Mouse (Mus musculus): ENCODE measurements around the gene Wdhd1.

Wdhd1 gene

GRCm38 (mm10) chr14:47221567-47221966 lies 55.1 kb downstream of the Wdhd1 start:
- DNase-seq (ENCODE audit: extremely low spot score): no peak

GRCm38 (mm10) chr14:47220231-47221025 lies 56.2 kb downstream of the Wdhd1 start:
- DNase-seq (ENCODE audit: extremely low spot score): no peak

DNA sequence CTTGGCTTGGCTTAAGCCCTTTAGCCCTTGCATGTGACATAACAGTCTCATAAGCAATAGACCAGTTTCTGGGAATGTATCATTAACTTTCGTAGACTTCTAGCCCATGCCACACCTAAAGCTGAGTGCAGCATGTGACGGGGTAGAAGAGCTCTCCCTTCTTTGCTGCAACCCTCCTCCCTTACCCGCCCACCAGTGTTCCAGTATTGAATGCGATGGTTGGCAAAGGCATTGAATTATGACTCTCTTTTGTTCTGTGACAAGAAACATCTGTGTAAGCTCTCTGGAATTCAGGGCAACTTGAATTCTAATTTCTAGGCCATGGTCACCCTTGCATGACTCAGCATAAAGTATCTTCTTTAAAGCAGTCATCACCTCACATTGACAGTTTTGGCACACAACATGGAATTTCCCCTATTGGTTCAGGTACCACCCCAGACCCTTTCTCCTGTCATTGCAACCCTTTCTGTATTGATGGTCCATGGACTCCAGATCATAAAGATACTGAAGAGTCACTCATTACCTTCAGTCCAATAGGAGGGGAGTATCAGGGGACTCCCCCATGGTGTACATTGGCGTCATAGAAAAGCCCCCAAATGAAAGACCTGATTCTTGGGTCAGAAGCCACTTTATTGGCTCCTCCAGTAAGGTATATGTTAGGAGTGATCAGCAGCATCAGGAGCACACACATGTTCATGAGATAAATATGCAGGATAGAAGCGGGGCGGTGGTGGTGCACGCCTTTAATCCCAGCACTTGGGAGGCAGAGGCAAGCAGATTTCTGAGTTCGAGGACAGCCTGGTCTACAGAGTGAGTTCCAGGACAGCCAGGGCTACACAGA lies 57.7 kb downstream of the Wdhd1 start:
- DNase-seq (ENCODE audit: extremely low spot score): no peak

DNA sequence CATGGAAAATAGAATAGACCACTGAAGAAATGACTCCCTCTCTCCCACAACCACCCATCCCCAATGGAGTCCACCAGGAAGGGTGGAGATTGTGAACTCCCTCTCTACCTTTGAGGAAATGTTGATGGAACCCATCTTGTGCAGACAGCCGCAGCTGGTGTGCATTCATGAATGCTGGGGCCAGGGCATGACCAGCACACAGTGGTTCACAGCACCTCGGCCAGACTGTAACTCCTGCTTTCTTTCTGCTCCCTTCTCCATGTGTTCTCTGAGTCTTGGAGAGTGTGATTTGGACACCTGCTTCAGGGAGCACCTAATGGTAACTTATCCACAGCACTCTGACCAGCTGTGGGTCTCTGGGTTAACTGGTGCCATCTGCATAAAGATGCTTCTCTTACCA lies 60.1 kb downstream of the Wdhd1 start:
- DNase-seq (ENCODE audit: extremely low spot score): no peak

DNA sequence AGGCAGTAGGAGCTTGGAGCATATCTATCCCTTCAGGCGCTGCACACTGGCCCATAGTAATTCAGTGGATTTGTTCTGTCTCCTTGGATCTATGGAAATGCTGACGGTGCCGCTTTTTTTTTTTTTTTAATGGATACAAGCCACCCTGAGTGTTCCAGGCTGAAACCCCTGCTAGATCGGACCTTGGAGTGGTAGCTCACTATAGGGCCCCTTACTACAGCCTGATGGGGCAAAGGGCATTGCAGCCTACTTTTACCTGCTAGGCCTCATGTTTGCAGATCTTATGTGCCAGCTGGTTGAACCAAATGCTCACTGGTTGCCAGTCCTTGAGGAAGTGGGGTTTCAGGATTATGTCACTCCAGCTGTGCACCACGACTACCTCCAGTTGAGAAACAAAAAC lies 62.3 kb downstream of the Wdhd1 start:
- no peak for DNase-seq (ENCODE audit: extremely low spot score)

DNA sequence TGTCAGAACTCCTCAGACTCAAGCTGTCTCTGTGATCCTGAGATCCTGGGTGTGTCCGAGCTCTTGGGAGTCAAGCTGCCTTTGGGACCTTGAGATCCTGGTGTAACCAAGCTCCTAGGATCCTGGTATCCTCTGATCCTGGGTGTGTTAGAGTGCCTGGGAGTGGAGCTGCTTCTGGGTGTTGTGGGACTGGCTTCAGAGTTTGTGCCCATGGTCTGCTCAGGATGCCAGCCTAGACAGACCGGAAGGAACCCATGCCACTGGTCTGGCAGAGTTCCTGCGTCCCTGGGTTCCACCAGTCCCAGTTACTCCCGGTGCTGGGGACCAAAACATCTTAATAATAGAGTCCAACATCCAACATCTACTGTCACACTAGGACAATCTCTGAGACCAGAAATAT lies 63.4 kb downstream of the Wdhd1 start:
- no peak for DNase-seq (ENCODE audit: extremely low spot score)

DNA sequence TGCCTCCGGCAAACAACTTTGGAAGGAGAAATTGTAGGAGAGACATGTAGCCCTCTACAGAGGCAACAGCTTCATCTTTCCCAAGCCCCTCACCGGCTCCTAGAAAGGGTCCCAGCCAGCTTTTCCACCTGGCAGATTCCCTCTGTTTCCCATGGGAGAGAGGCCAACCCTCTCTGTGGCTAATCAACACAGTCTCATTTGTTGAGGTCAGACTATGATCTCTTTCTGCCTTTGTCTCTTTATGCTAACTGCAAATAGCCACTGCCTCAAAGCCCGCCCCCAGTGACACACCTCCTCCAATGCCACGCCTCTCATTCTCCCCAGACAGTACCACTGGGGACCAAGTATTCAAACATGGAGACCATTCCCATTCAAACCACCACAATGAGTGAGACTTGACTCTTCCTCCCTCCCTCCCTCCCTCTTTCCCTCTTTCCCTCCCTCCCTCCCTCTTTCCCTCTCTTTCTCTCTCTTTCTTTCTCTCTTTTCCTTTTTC lies 66.9 kb downstream of the Wdhd1 start:
- no peak for DNase-seq (ENCODE audit: extremely low spot score)

DNA sequence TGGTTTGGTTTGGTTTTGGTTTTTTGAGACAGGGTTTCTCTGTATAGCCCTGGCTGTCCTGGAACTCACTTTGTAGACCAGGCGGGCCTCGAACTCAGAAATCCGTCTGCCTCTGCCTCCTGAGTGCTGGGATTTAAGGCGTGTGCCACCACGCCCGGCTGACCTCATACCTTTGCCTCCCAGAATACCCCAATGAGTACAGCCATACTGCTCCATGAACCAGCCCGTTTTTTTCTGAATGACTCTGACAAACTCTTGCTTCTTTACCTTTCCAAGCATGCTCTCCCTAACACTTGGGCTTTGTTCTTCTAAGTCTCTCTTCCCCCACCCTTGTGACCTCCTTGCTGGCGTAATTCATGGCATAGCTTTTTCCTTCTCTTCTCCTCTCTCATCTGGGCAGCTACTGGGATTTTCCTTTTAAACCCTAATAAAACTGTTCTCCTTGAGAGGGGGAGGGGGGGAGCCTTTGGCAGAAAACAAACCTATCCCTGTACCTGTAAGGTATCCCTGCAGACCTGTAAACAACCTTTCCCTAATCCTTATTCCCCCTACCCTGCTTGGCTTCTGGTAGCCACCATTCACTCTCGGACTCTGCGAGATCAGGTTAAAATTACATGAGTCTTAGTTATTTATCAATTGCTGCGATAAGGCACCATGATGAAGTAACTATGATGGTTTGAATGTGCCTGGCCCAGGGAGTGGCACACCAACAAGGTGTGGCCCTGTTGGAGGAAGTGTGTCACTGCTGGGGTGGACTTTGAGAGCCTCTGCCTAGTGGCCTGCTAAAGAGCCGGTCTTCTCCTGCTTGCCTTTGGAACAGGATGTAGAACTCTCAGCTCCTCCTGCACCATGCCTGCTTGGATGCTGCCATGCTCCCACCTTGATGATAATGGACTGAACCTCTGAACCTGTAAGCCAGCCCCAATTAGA lies 67.8 kb downstream of the Wdhd1 start:
- DNase-seq (ENCODE audit: extremely low spot score): no peak

GRCm38 (mm10) chr14:47206601-47207000 lies 70.1 kb downstream of the Wdhd1 start:
- no peak for DNase-seq (ENCODE audit: extremely low spot score)

- DNase-seq (ENCODE audit: extremely low spot score): no peak
Measured at GRCm38 (mm10) chr14:47205270-47205972, 71.2 kb downstream of the Wdhd1 start.

DNA sequence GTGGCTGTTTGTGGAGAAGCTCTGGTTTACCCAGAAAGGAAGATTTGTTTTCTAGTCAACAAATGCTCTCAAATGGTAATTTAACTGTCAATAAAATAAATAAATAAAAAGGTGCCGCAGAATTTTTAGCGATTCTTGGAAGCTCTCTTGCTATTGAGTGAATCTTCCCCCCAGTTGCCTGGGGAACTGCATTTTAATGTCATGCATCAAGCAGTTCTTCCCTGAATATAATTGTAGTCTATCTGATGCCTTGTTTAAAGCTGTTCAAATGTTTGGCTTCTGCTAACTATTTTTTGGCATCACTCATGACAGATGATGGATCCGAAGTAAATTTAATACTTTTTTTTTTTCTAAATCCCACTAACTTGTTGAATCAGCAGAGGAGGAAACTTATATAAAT lies 79.3 kb downstream of the Wdhd1 start:
- DNase-seq (ENCODE audit: extremely low spot score): no peak

DNA sequence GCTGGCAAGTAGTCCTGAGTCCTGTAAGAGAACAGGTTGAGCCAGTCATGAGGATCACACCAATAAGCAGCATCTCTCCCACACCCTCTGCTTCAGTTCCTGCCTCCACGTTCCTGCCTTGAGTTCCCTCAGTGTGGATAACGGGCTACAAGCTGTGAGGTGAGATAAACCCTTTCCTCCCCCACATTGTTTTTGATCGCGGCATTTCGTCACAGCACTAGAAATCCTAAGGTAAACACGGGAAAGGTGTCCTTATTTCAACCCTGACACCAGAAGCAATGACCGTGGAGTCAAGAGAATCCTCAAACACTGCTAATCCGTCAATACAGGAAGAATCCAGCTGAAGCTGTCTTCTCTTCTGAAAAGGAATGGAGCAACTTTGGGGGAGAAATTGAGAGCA lies 79.9 kb downstream of the Wdhd1 start:
- no peak for DNase-seq (ENCODE audit: extremely low spot score)

GRCm38 (mm10) chr14:47194096-47194495 lies 82.6 kb downstream of the Wdhd1 start:
- no peak for DNase-seq (ENCODE audit: extremely low spot score)

DNA sequence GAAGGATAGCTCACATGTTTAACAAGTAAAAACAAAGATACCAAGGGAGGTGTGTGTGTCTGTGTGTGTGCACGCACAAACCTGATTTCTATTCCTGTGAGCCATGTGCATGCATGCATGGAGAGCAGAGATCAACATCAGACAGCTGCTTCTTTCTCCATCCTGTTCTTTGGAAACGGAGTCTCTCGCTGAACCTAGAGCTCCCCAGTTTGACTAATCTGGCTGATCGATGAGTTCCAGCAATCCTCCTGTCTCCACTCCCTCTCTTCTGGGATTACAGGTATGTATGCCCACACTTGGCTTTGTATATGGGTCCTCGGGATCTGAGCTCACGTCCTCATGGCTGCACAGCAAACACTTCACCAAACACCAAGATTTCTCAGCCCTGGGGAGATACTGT lies 83.2 kb downstream of the Wdhd1 start:
- no peak for DNase-seq (ENCODE audit: extremely low spot score)

DNA sequence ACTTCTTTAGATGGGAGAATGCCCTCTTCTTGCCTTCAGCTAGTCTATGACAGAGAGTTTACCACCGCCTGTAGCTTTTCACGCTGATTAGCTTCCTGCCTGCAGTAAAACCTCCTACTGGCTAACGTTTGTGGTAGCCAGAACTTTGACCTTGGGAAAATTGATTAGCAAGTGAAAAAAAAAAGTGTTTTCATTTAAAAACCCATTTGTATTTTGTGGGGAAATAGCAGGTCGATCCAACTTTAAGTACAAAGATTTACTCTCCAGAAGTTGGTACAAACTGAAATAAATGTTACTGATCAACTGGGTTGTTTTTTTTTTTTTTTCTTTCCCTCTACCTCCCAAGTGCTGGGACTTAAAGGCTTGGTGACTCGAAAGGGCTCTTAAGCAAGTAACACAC lies 84.8 kb downstream of the Wdhd1 start:
- no peak for DNase-seq (ENCODE audit: extremely low spot score)
